Mouse (Mus musculus) lung, adult 2 months (tissue): ENCODE results near the gene Mcat.

ENCODE experiments used
- CTCF ChIP-seq: fragments of 200-500 bp; IDR thresholded peaks from 2 replicates; pipeline ENCODE4 v1.5.1; 2011; ENCODE audit warnings: mild to moderate bottlenecking, low read length, control low read depth; ENCODE audit not compliant: insufficient read depth
- POLR2A ChIP-seq: fragments of 200-500 bp; IDR thresholded peaks from 2 replicates; pipeline ENCODE4 v1.6.1; 2011; ENCODE audit warnings: low read depth, mild to moderate bottlenecking, control low read depth, low read length, borderline replicate concordance; ENCODE audit errors: extremely low read depth

DNA sequence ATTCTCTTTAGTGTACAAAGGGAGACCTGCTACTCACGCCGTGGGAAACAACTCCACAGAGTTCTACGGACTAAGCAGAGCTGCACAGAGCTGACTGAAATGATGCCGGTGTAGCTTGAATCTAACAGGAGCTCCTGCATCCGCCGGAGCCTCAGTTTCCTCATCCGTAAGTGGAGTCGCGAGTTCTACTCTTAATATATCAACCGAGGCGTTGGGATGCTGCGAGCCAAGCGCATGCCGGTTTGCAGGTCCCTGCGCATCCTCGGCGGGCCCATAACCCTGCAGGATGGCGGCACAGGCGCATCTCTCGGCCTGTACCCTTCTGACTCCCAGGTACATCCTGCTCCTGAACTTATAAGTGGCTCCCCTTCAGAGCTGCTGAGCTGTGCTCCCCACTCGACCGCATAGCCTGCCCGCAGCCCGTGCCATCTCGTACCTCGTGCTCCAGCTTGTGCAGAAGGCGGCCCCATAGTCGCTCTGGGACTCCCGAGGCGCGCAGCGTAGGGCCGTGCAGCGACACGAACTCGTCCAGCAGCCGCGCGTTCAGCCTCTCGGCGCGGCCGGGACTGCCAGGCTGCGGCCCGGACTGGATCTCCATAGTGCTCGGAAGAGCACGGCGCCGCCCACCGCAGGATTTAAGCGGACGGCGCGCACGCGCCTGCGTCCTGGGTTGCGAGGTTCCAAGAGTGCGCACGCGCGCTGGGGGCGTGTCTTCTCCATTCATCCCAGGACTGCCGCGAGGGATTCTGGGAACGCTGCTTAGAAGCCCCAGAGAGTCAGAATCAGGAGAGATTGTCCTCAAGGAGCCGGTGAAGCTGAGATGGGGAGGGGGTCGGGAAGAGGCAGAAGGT is 31.2 kb upstream of the Mcat start, which contains the start of gene Ttll12:
- TF ChIP-seq CTCF (no peak), POLR2A (peak; percentile 64)
